Mouse (Mus musculus) T-cell, adult 2 months (primary cell): ENCODE measurements around the gene Psmb11.

Source experiments
- DNase-seq: peaks from one replicate; pipeline ENCODE4 v3.0.0; 2022; ENCODE audit warnings: low spot score

Psmb11 gene

GRCm38 (mm10) chr14:54621133-54621532 lies at the start of gene Psmb11:
Gene Psmb11 (plus strand): TSS chr14:54621433.
- no peak for DNase-seq

- DNase-seq = no peak
Measured at GRCm38 (mm10) chr14:54572122-54572521, 49.1 kb upstream of the Psmb11 start.

- no peak for DNase-seq
Measured at GRCm38 (mm10) chr14:54572790-54573736, 48.2 kb upstream of the Psmb11 start.

- DNase-seq = no peak
Measured at GRCm38 (mm10) chr14:54574253-54574652, 47.0 kb upstream of the Psmb11 start.

- no peak for DNase-seq
Measured at GRCm38 (mm10) chr14:54575031-54575430, 46.2 kb upstream of the Psmb11 start.

GRCm38 (mm10) chr14:54575631-54576030 lies 45.6 kb upstream of the Psmb11 start:
- DNase-seq = no peak

- DNase-seq = peak; percentile 8
Measured at GRCm38 (mm10) chr14:54576241-54577088, 44.8 kb upstream of the Psmb11 start.

- DNase-seq = peak; percentile 18
Measured at GRCm38 (mm10) chr14:54577089-54577982, 43.9 kb upstream of the Psmb11 start, which contains the start of gene Ajuba. Gene Ajuba (minus strand): TSS chr14:54577558.

- peak; percentile 58 for DNase-seq
Measured at GRCm38 (mm10) chr14:54578063-54578462, 43.2 kb upstream of the Psmb11 start.

- no peak for DNase-seq
Measured at GRCm38 (mm10) chr14:54579638-54580037, 41.6 kb upstream of the Psmb11 start.

GRCm38 (mm10) chr14:54582536-54582935 lies 38.7 kb upstream of the Psmb11 start:
- DNase-seq = no peak

- peak; percentile 53 for DNase-seq
Measured at GRCm38 (mm10) chr14:54583681-54584338, 37.4 kb upstream of the Psmb11 start.

- DNase-seq = no peak
Measured at GRCm38 (mm10) chr14:54591056-54591455, 30.2 kb upstream of the Psmb11 start.

- DNase-seq = no peak
Measured at GRCm38 (mm10) chr14:54592319-54592934, 28.8 kb upstream of the Psmb11 start.

GRCm38 (mm10) chr14:54594055-54594454 lies 27.2 kb upstream of the Psmb11 start:
- DNase-seq = no peak

- DNase-seq = no peak
Measured at GRCm38 (mm10) chr14:54594631-54595414, 26.4 kb upstream of the Psmb11 start.

- no peak for DNase-seq
Measured at GRCm38 (mm10) chr14:54597084-54597483, 24.1 kb upstream of the Psmb11 start.

- DNase-seq = no peak
Measured at GRCm38 (mm10) chr14:54601601-54602000, 19.6 kb upstream of the Psmb11 start.

- no peak for DNase-seq
Measured at GRCm38 (mm10) chr14:54602613-54603012, 18.6 kb upstream of the Psmb11 start.
